Mouse (Mus musculus): Measurements from ENCODE around the gene Barx2. TPM values are rescaled to one million over a fixed set of nuclear protein-coding genes. Genes with fewer than 3 reads are reported as not detected.

Gene Barx2
- 0.05 TPM for polyA plus RNA-seq (2012; fragmentation: generic; extraction: Trizol)

DNA sequence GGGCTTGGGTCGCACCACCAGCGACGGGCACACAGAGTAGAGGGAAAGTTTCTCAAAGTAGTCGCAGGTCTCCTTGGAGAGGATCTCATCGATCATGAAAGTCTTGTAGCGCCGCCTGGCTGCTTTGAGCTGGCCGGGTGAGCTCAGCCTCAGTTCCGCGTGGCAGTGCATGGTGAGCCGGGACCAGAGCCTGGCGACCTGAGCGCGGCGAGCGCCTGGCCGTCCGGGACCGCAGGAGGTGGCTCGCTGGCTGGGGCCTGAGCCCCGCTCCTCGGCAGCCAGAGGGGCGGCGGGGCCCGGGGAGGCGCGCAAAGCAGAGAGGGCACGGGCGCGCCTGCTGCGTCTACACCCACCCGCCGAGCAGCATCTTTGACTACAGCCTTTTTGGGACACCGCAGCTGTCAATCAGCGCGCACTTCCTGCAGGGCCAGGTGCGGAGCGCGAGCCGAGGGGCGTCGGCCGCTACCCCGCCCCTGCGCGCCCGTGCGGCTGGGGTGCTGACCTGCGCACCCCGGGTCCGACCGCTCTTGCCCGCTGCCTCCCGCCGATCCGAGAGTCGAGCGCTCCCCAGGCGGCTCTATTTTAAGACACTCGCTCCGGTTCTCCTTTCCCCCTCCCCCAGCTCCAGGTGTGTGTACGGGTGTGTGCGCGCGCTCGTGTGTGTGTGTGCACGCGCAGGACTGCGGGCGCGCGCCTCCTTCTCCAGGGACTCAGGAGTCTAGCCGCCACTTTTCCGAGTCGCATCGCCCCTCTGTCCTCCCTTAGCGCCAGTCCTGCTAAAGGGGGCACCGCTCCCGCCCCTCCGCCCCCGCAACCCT, at the start of gene Barx2:
Barx2 (minus strand) TSS at position 542 of the 818 bp plus-strand sequence.
- H3K4me2 ChIP-seq (ENCODE audit: low read depth) = no peak within 1 kb of the TSS
- peaks cover 55% of the 10 kb centered on the region for H3K27me3 ChIP-seq (ENCODE audit: control insufficient read depth, insufficient read depth, insufficient read length)
- no peak within 1 kb of the TSS for H3K4me3 ChIP-seq
- TF ChIP-seq TCF3 (IDR thresholded peaks at IDR 0.05; ENCODE audit: insufficient read length, low read depth) (no peak), MYOD1 (IDR thresholded peaks at IDR 0.05; ENCODE audit: control insufficient read depth in 1 of 3, insufficient read length in 2 of 3, low read depth in 2 of 3) (no peak)
- H3K79me2 ChIP-seq (ENCODE audit: control insufficient read depth, insufficient read depth) = no peaks in the 10 kb centered on the region
- no peaks in the 10 kb centered on the region for H3K36me3 ChIP-seq (ENCODE audit: control insufficient read depth, insufficient read depth)
- H3ac ChIP-seq (ENCODE audit: control insufficient read depth, insufficient read length) = no peak within 1 kb of the TSS

- Histone ChIP-seq H3K4me2 (ENCODE audit: low read depth) (no peak overlapping the region), H3K27me3 (ENCODE audit: control insufficient read depth, insufficient read depth, insufficient read length) (peaks cover 11% of the 10 kb centered on the region), H3ac (ENCODE audit: control insufficient read depth, insufficient read length) (no peak overlapping the region), H3K36me3 (ENCODE audit: control insufficient read depth, insufficient read depth) (no peaks in the 10 kb centered on the region), H3K4me3 (no peak overlapping the region), H3K79me2 (ENCODE audit: control insufficient read depth, insufficient read depth) (no peaks in the 10 kb centered on the region)
- TF ChIP-seq TCF3 (IDR thresholded peaks at IDR 0.05; ENCODE audit: insufficient read length, low read depth) (no peak), POLR2AphosphoS2 (IDR thresholded peaks at IDR 0.05; ENCODE audit: insufficient read length, low read depth) (no peak), SRF (IDR thresholded peaks at IDR 0.05; ENCODE audit: control insufficient read depth, insufficient read length, low read depth) (no peak), MYOG (IDR thresholded peaks at IDR 0.05; ENCODE audit: control insufficient read depth in 1 of 3, insufficient read depth in 1 of 3, insufficient read length in 2 of 3, low read depth in 2 of 3) (no peak), USF1 (IDR thresholded peaks at IDR 0.05; ENCODE audit: low read depth) (no peak)
These were observed 49.0 kb upstream of the Barx2 start for GRCm38 (mm10) chr9:31962265-31962664.

- Histone ChIP-seq H3K36me3 (ENCODE audit: control insufficient read depth, insufficient read depth) (no peaks in the 10 kb centered on the region), H3K4me2 (ENCODE audit: low read depth) (no peak overlapping the region), H3K27me3 (ENCODE audit: control insufficient read depth, insufficient read depth, insufficient read length) (peaks cover 11% of the 10 kb centered on the region), H3K79me2 (ENCODE audit: control insufficient read depth, insufficient read depth) (no peaks in the 10 kb centered on the region), H3K4me3 (no peak overlapping the region), H3ac (ENCODE audit: control insufficient read depth, insufficient read length) (no peak overlapping the region)
- TF ChIP-seq CEBPB (IDR thresholded peaks at IDR 0.05; ENCODE audit: insufficient read depth, poor library complexity, severe bottlenecking) (no peak), POLR2AphosphoS2 (IDR thresholded peaks at IDR 0.05; ENCODE audit: insufficient read length, low read depth) (no peak), REST (IDR thresholded peaks at IDR 0.05; ENCODE audit: insufficient read depth, insufficient read length) (no peak), USF1 (IDR thresholded peaks at IDR 0.05; ENCODE audit: low read depth) (no peak), TCF3 (IDR thresholded peaks at IDR 0.05; ENCODE audit: insufficient read length, low read depth) (no peak), E2F4 (IDR thresholded peaks at IDR 0.05; ENCODE audit: insufficient read depth) (no peak), MYOG (IDR thresholded peaks at IDR 0.05; ENCODE audit: control insufficient read depth in 1 of 3, insufficient read depth in 1 of 3, insufficient read length in 2 of 3, low read depth in 2 of 3) (no peak)
These were observed 47.2 kb upstream of the Barx2 start for GRCm38 (mm10) chr9:31960488-31960887.

DNA sequence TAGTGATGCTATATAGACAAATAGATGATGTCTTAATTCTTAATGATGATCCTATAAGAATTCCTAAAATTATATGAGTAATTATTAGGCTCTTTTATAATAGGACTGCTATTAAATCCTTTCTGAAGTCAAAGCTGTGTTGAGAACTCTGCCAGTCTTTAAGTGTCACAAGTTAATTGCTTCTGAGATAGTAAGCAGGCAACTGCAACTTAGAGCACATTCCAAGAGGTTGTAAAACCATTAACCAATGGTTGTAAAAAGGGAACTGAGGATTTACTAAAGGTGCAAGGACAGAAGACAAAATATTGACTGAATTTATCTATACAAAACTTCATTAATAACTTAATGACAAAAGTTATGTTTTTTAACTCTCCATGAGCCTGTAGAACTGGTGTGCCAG, 44.9 kb upstream of the Barx2 start:
- H3K27me3 ChIP-seq (ENCODE audit: control insufficient read depth, insufficient read depth, insufficient read length) = peaks cover 11% of the 10 kb centered on the region
- TF ChIP-seq TCF3 (IDR thresholded peaks at IDR 0.05; ENCODE audit: insufficient read length, low read depth) = no peak
- no peak for TF ChIP-seq MYOG (IDR thresholded peaks at IDR 0.05; ENCODE audit: control insufficient read depth in 1 of 3, insufficient read depth in 1 of 3, insufficient read length in 2 of 3, low read depth in 2 of 3)
- TF ChIP-seq MAX (IDR thresholded peaks at IDR 0.05; ENCODE audit: low read depth) = no peak
- no peak for TF ChIP-seq TCF12 (IDR thresholded peaks at IDR 0.05; ENCODE audit: insufficient read depth, poor library complexity, severe bottlenecking)
- TF ChIP-seq REST (IDR thresholded peaks at IDR 0.05; ENCODE audit: insufficient read depth, insufficient read length) = no peak
- TF ChIP-seq E2F4 (IDR thresholded peaks at IDR 0.05; ENCODE audit: insufficient read depth) = no peak
- no peak for TF ChIP-seq USF1 (IDR thresholded peaks at IDR 0.05; ENCODE audit: low read depth)
- no peak for TF ChIP-seq POLR2AphosphoS2 (IDR thresholded peaks at IDR 0.05; ENCODE audit: insufficient read length, low read depth)
- TF ChIP-seq CEBPB (IDR thresholded peaks at IDR 0.05; ENCODE audit: insufficient read depth, poor library complexity, severe bottlenecking) = no peak
- no peak for TF ChIP-seq POLR2A (IDR thresholded peaks at IDR 0.05; ENCODE audit: insufficient read length, low read depth)
- no peak for TF ChIP-seq SRF (IDR thresholded peaks at IDR 0.05; ENCODE audit: control insufficient read depth, insufficient read length, low read depth)
- no peak for TF ChIP-seq MYOD1 (IDR thresholded peaks at IDR 0.05; ENCODE audit: control insufficient read depth in 1 of 3, insufficient read length in 2 of 3, low read depth in 2 of 3)
- no peak overlapping the region for H3K4me3 ChIP-seq
- H3K4me2 ChIP-seq (ENCODE audit: low read depth) = no peak overlapping the region
- H3K36me3 ChIP-seq (ENCODE audit: control insufficient read depth, insufficient read depth) = no peaks in the 10 kb centered on the region
- no peaks in the 10 kb centered on the region for H3K79me2 ChIP-seq (ENCODE audit: control insufficient read depth, insufficient read depth)
- H3ac ChIP-seq (ENCODE audit: control insufficient read depth, insufficient read length) = no peak overlapping the region

DNA sequence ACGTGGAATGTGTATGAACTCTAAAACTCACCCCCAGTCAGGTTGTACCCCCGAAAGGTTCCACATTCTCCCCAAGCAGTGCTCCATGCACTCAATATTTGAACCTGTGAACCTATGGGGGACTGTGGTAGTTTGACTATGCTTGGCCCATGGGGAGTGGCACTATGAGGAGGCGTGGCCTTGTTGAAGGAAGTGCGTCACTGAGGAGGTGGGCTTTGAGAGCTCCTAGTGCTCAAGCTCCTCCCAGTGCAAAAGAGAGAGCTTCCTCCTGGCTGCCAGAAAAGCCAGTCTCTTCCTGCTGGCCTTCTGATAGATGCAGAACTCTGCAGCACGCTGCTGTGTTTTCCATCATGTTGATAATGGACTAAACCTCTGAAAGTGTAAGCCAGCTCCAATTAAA, 37.2 kb upstream of the Barx2 start:
- Histone ChIP-seq H3K27me3 (ENCODE audit: control insufficient read depth, insufficient read depth, insufficient read length) (no peaks in the 10 kb centered on the region), H3K36me3 (ENCODE audit: control insufficient read depth, insufficient read depth) (no peaks in the 10 kb centered on the region), H3K4me2 (ENCODE audit: low read depth) (no peak overlapping the region), H3K4me3 (no peak overlapping the region), H3K79me2 (ENCODE audit: control insufficient read depth, insufficient read depth) (no peaks in the 10 kb centered on the region), H3ac (ENCODE audit: control insufficient read depth, insufficient read length) (no peak overlapping the region)
- TF ChIP-seq POLR2A (IDR thresholded peaks at IDR 0.05; ENCODE audit: insufficient read length, low read depth) (no peak), MYOG (IDR thresholded peaks at IDR 0.05; ENCODE audit: control insufficient read depth in 1 of 3, insufficient read depth in 1 of 3, insufficient read length in 2 of 3, low read depth in 2 of 3) (no peak), E2F4 (IDR thresholded peaks at IDR 0.05; ENCODE audit: insufficient read depth) (no peak)
